Comparison of ENCODE assay signal across 14 mouse cellular contexts in the genomic region with DNA sequence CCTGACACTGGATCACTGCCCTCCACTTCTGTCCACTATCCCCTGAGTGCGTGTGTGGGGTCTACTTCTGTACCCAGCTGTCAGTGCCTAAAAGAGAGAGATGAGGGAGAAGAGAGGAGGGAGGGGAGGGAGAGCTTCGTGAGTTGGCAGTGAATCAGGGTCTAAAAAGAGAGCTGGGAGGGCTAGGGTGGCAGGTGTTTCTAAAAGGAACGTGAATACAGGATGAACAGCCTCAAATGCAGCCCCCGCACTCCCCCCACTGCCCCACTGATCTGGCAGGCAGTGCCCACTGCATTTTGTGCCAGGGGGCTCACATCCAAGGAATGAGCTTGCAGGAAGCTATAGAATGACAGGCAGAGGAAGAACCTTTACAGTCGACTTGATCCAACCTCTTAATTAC. TPM values are rescaled to one million over a fixed set of nuclear protein-coding genes. Genes with fewer than 3 reads are reported as not detected.
DNase-seq lines count a peak whose midpoint lies in the region; ATAC-seq and TF ChIP-seq lines count a peak whose summit lies in the region.
"Had no signal": no experiment of that assay in that cellular context is flagged by ENCODE, and none has a peak within 500 bp of the region (broad histone marks: within the 10 kb centered on the region; RNA-seq: fewer than 3 reads in every experiment).

No protein-coding gene starts in this region.

- H3K4me2 ChIP-seq in forebrain, embryonic 15.5 days (replicated peaks), result peak overlapping the region; percentile 15
- no peak overlapping the region; the same call in none of the 2 replicates for H3K4me2 ChIP-seq in forebrain, embryonic 16.5 days (ENCODE audit: low read length)
- peak overlapping the region; percentile 78 for H3K4me2 ChIP-seq in neural tube, embryonic 13.5 days
- H3K4me2 ChIP-seq in heart, embryonic 12.5 days, result no peak overlapping the region
- H3K4me2 ChIP-seq: heart, embryonic 11.5 days; liver, embryonic 12.5 days had no signal

- no peak overlapping the region for H3K4me3 ChIP-seq in forebrain, embryonic 15.5 days
- no peak overlapping the region for H3K4me3 ChIP-seq in forebrain, embryonic 16.5 days (replicated peaks; ENCODE audit: low read length)
- no peak overlapping the region for H3K4me3 ChIP-seq in neural tube, embryonic 13.5 days
- no peak overlapping the region for H3K4me3 ChIP-seq in heart, embryonic 12.5 days
- H3K4me3 ChIP-seq: liver, embryonic 12.5 days had no signal

- no peak overlapping the region for H3K9ac ChIP-seq in forebrain, embryonic 15.5 days (replicated peaks)
- H3K9ac ChIP-seq in forebrain, embryonic 16.5 days (replicated peaks; ENCODE audit: low read depth, low read length), result no peak overlapping the region
- no peak overlapping the region for H3K9ac ChIP-seq in neural tube, embryonic 13.5 days
- H3K9ac ChIP-seq in heart, embryonic 12.5 days, result no peak overlapping the region
- H3K9ac ChIP-seq: liver, embryonic 12.5 days had no signal

- TF ChIP-seq CTCF in brain, embryonic 14.5 days (IDR thresholded peaks at IDR 0.05; ENCODE audit: borderline replicate concordance, extremely low read depth, insufficient read depth, insufficient read length), result no peak

- H3K27ac ChIP-seq in forebrain, embryonic 15.5 days (replicated peaks), result peak overlapping the region; percentile 44
- H3K27ac ChIP-seq in forebrain, embryonic 16.5 days (ENCODE audit: low read length), result no peak overlapping the region
- H3K27ac ChIP-seq in neural tube, embryonic 13.5 days (replicated peaks), result no peak overlapping the region; the same call in 1 of the 2 replicates
- H3K27ac ChIP-seq in heart, embryonic 12.5 days (ENCODE audit: poor library complexity, severe bottlenecking), result no peak overlapping the region
- H3K27ac ChIP-seq: liver, embryonic 12.5 days had no signal

- H3K36me3 ChIP-seq in forebrain, embryonic 15.5 days, result no peaks in the 10 kb centered on the region
- no peaks in the 10 kb centered on the region for H3K36me3 ChIP-seq in forebrain, embryonic 16.5 days (ENCODE audit: control insufficient read depth, insufficient read depth)
- no peaks in the 10 kb centered on the region for H3K36me3 ChIP-seq in neural tube, embryonic 13.5 days
- H3K36me3 ChIP-seq in heart, embryonic 12.5 days, result no peaks in the 10 kb centered on the region
- H3K36me3 ChIP-seq: liver, embryonic 12.5 days had no signal

- peaks cover 53% of the 10 kb centered on the region for H3K4me1 ChIP-seq in forebrain, embryonic 15.5 days
- peaks cover 41% of the 10 kb centered on the region for H3K4me1 ChIP-seq in forebrain, embryonic 16.5 days (replicated peaks; ENCODE audit: control insufficient read depth, insufficient read depth, low read length)
- peaks cover 74% of the 10 kb centered on the region for H3K4me1 ChIP-seq in neural tube, embryonic 13.5 days (replicated peaks)
- peaks cover 16% of the 10 kb centered on the region for H3K4me1 ChIP-seq in heart, embryonic 12.5 days (replicated peaks)

- no peak for ATAC-seq in forebrain, embryonic 15.5 days (replicated peaks)
- ATAC-seq in forebrain, embryonic 16.5 days, result no peak
- ATAC-seq in neural tube, embryonic 13.5 days (ENCODE audit: low read depth), result no peak
- no peak for ATAC-seq in heart, embryonic 12.5 days (ENCODE audit: insufficient number of reproducible peaks, low FRiP score)
- ATAC-seq: liver, embryonic 12.5 days had no signal

- no peaks in the 10 kb centered on the region; the same call in 1 of the 2 replicates for H3K27me3 ChIP-seq in forebrain, embryonic 15.5 days
- no peaks in the 10 kb centered on the region; the same call in 1 of the 2 replicates for H3K27me3 ChIP-seq in forebrain, embryonic 16.5 days (replicated peaks; ENCODE audit: control insufficient read depth, insufficient read depth, low read length)
- H3K27me3 ChIP-seq in neural tube, embryonic 13.5 days, result peaks cover 31% of the 10 kb centered on the region
- peaks cover 80% of the 10 kb centered on the region for H3K27me3 ChIP-seq in heart, embryonic 12.5 days (replicated peaks)

- DNase-seq in brain, embryonic 14.5 days (ENCODE audit: low read depth), result peak; percentile 87
- DNase-seq in frontal cortex, postnatal 14 days (ENCODE audit: low spot score in 2 of 2), result peak; percentile 56 to 74
- no peak for DNase-seq in B cell, adult 2 months
- DNase-seq in kidney, postnatal 4 days, result no peak
- DNase-seq: adrenal gland, adult 8-10 months; embryo, embryonic 11 days; lung, postnatal 4 days; thymus, postnatal 4 days had no signal

- no peaks in the 10 kb centered on the region for H3K9me3 ChIP-seq in forebrain, embryonic 15.5 days
- no peaks in the 10 kb centered on the region for H3K9me3 ChIP-seq in forebrain, embryonic 16.5 days (ENCODE audit: control insufficient read depth, low read length)
- no peaks in the 10 kb centered on the region for H3K9me3 ChIP-seq in neural tube, embryonic 13.5 days
- no peaks in the 10 kb centered on the region for H3K9me3 ChIP-seq in heart, embryonic 12.5 days (replicated peaks)
- H3K9me3 ChIP-seq: liver, embryonic 12.5 days had no signal

- 15% methylated on average over 5 of the region's 5 CpGs for WGBS in forebrain, embryonic 15.5 days
- 12% methylated on average over 5 of the region's 5 CpGs for WGBS in forebrain, embryonic 16.5 days
- WGBS in neural tube, embryonic 13.5 days, result 19% methylated on average over 5 of the region's 5 CpGs
- 35% methylated on average over 5 of the region's 5 CpGs for WGBS in heart, embryonic 12.5 days

- no peak for TF ChIP-seq POLR2A in brain, embryonic 14.5 days (IDR thresholded peaks at IDR 0.05; ENCODE audit: borderline replicate concordance, extremely low read depth, insufficient read depth, insufficient read length, poor library complexity, severe bottlenecking)

RNA-seq across cellular contexts. Expression of gene Dlgap3, which starts 1.9 kb away (rescaled TPM):
- polyA plus RNA-seq in forebrain, embryonic 15.5 days (2015; fragmentation: Nextera tagmentation; extraction: Ambion mirVana), result 11.6 and 12.5 TPM in 2 replicates
- polyA plus RNA-seq in forebrain, embryonic 16.5 days (2015; fragmentation: Nextera tagmentation; extraction: Ambion mirVana), result 7.7 and 8.3 TPM in 2 replicates
- 27.0 and 42.7 TPM in 2 replicates for polyA plus RNA-seq in brain, embryonic 14.5 days (2012; rRNA removed)
- 12.3 and 13.4 TPM in 2 replicates for polyA plus RNA-seq in neural tube, embryonic 13.5 days (2015; fragmentation: Nextera tagmentation; extraction: Ambion mirVana)
- polyA plus RNA-seq in heart, embryonic 12.5 days (2016; fragmentation: Nextera tagmentation; extraction: Ambion mirVana), result 0.73 and 0.95 TPM in 2 replicates

RNA-seq across cellular contexts. Expression of gene Tmem35b, which starts 47.4 kb away (rescaled TPM):
- polyA plus RNA-seq in forebrain, embryonic 15.5 days (2015; fragmentation: Nextera tagmentation; extraction: Ambion mirVana), result 13.1 and 14.2 TPM in 2 replicates
- 12.6 and 14.6 TPM in 2 replicates for polyA plus RNA-seq in forebrain, embryonic 16.5 days (2015; fragmentation: Nextera tagmentation; extraction: Ambion mirVana)
- 15.9 and 23.1 TPM in 2 replicates for polyA plus RNA-seq in brain, embryonic 14.5 days (2012; rRNA removed)
- 18.6 and 18.8 TPM in 2 replicates for polyA plus RNA-seq in neural tube, embryonic 13.5 days (2015; fragmentation: Nextera tagmentation; extraction: Ambion mirVana)
- polyA plus RNA-seq in heart, embryonic 12.5 days (2016; fragmentation: Nextera tagmentation; extraction: Ambion mirVana), result 13.7 and 14.9 TPM in 2 replicates

Comparison
In these comparisons a context has a peak if more than half of its experiments do, and no peak if none do; other contexts are left out.
1. H3K4me2 ChIP-seq: peak in forebrain, embryonic 15.5 days (single experiment) and neural tube, embryonic 13.5 days (single experiment); none in forebrain, embryonic 16.5 days (single experiment) and heart, embryonic 12.5 days (single experiment).
2. DNase-seq: peak in brain, embryonic 14.5 days (single experiment) and frontal cortex, postnatal 14 days (2 of 2); none in B cell, adult 2 months (0 of 2) and kidney, postnatal 4 days (0 of 2).